Mouse (Mus musculus) kidney, embryonic 14.5 days (tissue): Measurements from ENCODE around the gene Otulinl. TPM values are rescaled to one million over a fixed set of nuclear protein-coding genes. Genes with fewer than 3 reads are reported as not detected.

ENCODE experiments used
- polyA plus RNA-seq: library from polyadenylated mRNA; unstranded; fragments of >200 nt; fragmentation: Nextera tagmentation; extraction: Ambion mirVana; gene quantifications from 2 replicates; pipeline ENCODE4 v1.2.1, GENCODE M21; 2014

Otulinl gene
- polyA plus RNA-seq, 1 experiment from 2014 or later: 25.1 TPM

Other genes with a start within 250 kb of the Otulinl start
- gene Ank, start 214.9 kb downstream of the Otulinl start, polyA plus RNA-seq: 6.1 and 10.3 TPM in 2 replicates
- gene Otulin, start 50.9 kb downstream of the Otulinl start, polyA plus RNA-seq: 38.5 and 41.3 TPM in 2 replicates